14 mouse cellular contexts compared by ENCODE assay signal in genomic region chr4:97866463-97866862, GRCm38 (mm10).
DNase-seq lines count a peak whose midpoint lies in the region; ATAC-seq lines count a peak whose summit lies in the region.
"Had no signal": no experiment of that assay in that cellular context is flagged by ENCODE, and none has a peak within 500 bp of the region (broad histone marks: within the 10 kb centered on the region; RNA-seq: fewer than 3 reads in every experiment).

No protein-coding gene starts in this region.

- DNase-seq in kidney, adult 11 months: peak; percentile 38
- DNase-seq in heart, embryonic 10.5 days (ENCODE audit: low spot score): no peak
- peak; percentile 73 for DNase-seq in kidney, postnatal 14 days
- no peak for DNase-seq in neural tube, embryonic 10.5 days (ENCODE audit: extremely low spot score, low spot score)
- DNase-seq in Muller cell, postnatal 12 days (ENCODE audit: inconsistent ontology term): no peak
- DNase-seq: adrenal gland, adult 8-10 months; cerebellum, postnatal 25 days; gastrocnemius, postnatal 10 days; right cerebral cortex, postnatal 14 days had no signal

- no peak overlapping the region for H3K9ac ChIP-seq in kidney, embryonic 15.5 days
- H3K9ac ChIP-seq: hindbrain, embryonic 14.5 days; liver, embryonic 15.5 days had no signal

- H3K4me3 ChIP-seq in kidney, embryonic 15.5 days (replicated peaks): no peak overlapping the region
- H3K4me3 ChIP-seq in brown adipose tissue, adult 24 weeks (ENCODE audit: insufficient read depth, low read depth, low read length): no peak overlapping the region
- H3K4me3 ChIP-seq in heart, embryonic 10.5 days: no peak overlapping the region
- H3K4me3 ChIP-seq: liver, embryonic 15.5 days had no signal

- no peaks in the 10 kb centered on the region for H3K9me3 ChIP-seq in kidney, embryonic 15.5 days (replicated peaks)
- H3K9me3 ChIP-seq in heart, embryonic 10.5 days: no peaks in the 10 kb centered on the region
- H3K9me3 ChIP-seq: liver, embryonic 15.5 days had no signal

- no peak for ATAC-seq in kidney, embryonic 15.5 days (replicated peaks; ENCODE audit: low FRiP score)
- ATAC-seq: forebrain, embryonic 14.5 days had no signal

- 41% methylated on average over 5 of the region's 5 CpGs for WGBS in kidney, embryonic 15.5 days
- WGBS in heart, embryonic 10.5 days: 43% methylated on average over 5 of the region's 5 CpGs

- no peak overlapping the region for H3K4me2 ChIP-seq in kidney, embryonic 15.5 days
- H3K4me2 ChIP-seq: hindbrain, embryonic 14.5 days; liver, embryonic 15.5 days had no signal

- H3K27me3 ChIP-seq in kidney, embryonic 15.5 days: no peaks in the 10 kb centered on the region
- H3K27me3 ChIP-seq in heart, embryonic 10.5 days (ENCODE audit: insufficient read depth, poor library complexity, severe bottlenecking): no peaks in the 10 kb centered on the region
- H3K27me3 ChIP-seq: liver, embryonic 15.5 days had no signal

- H3K4me1 ChIP-seq in kidney, embryonic 15.5 days: peaks cover 21% of the 10 kb centered on the region; the same call in 1 of the 2 replicates
- H3K4me1 ChIP-seq in brown adipose tissue, adult 24 weeks (ENCODE audit: control insufficient read depth, insufficient read depth, insufficient read length, low read length): peaks cover 13% of the 10 kb centered on the region
- peaks cover 21% of the 10 kb centered on the region for H3K4me1 ChIP-seq in heart, embryonic 10.5 days

- no peak overlapping the region for H3K27ac ChIP-seq in kidney, embryonic 15.5 days
- 0 out of 2 replicates have a peak overlapping the region, but pooled peaks have one; percentile 30 for H3K27ac ChIP-seq in brown adipose tissue, adult 24 weeks (replicated peaks; ENCODE audit: low read depth, low read length)
- peak overlapping the region; percentile 12; the same call in 1 of the 2 replicates for H3K27ac ChIP-seq in heart, embryonic 10.5 days
- H3K27ac ChIP-seq: hindbrain, embryonic 14.5 days; liver, embryonic 15.5 days had no signal

- no peaks in the 10 kb centered on the region for H3K36me3 ChIP-seq in kidney, embryonic 15.5 days
- no peaks in the 10 kb centered on the region for H3K36me3 ChIP-seq in heart, embryonic 10.5 days
- H3K36me3 ChIP-seq: liver, embryonic 15.5 days had no signal

Comparison
In these comparisons a context has a peak if more than half of its experiments do, and no peak if none do; other contexts are left out.
1. DNase-seq: peak in kidney, adult 11 months (single experiment) and kidney, postnatal 14 days (single experiment); none in heart, embryonic 10.5 days (single experiment), neural tube, embryonic 10.5 days (single experiment) and Muller cell, postnatal 12 days (single experiment).